Mouse (Mus musculus): ENCODE data around the gene Cers1. TPM values are rescaled to one million over a fixed set of nuclear protein-coding genes. Genes with fewer than 3 reads are reported as not detected.

The Cers1 gene
- polyA plus RNA-seq, 1 experiment: not detected

DNA sequence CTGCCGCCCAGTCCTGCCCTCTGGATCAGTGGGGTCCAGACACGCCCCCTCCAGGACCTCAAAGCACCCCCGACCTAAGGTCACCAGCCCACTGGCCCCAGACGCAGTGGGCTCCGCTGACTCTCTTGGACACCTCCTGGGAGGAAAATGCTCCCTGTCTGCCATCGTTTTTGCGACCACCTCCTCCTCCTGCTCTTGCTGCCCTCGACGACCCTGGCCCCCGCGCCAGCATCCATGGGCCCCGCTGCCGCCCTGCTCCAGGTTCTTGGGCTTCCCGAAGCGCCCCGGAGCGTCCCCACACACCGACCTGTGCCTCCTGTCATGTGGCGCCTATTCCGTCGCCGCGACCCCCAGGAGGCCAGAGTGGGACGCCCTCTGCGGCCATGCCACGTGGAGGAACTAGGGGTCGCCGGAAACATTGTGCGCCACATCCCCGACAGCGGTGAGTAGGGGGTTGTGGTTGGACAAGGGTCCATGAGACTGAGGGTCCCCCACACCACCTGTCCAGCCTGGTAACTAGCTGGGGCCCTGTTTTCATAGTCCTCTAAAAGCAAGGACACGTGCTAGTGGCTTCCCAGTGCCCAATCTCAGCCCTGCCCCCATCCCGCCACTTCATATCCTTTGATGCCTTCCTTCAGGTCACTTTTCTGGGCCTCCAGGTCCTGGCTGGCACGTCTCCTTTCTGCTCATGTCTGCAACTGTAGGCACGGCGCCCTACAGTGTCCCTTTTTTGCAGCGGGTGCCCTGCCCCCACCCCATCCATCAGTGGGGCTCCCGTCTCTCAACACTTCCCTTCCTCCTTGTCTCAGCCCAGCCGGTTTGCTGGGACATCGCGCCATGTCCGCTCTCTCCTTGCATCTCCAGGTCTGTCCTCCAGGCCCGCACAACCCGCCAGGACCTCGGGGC lies 14.5 kb downstream of the Cers1 start:
- Histone ChIP-seq H3K9me3 (ENCODE audit: control insufficient read depth, low read length) (peaks cover 19% of the 10 kb centered on the region), H3K4me3 (replicated peaks) (no peak overlapping the region), H3K36me3 (ENCODE audit: control insufficient read depth) (peaks cover 55% of the 10 kb centered on the region), H3K4me1 (ENCODE audit: control insufficient read depth) (peaks cover 52% of the 10 kb centered on the region), H3K27me3 (ENCODE audit: control insufficient read depth) (peaks cover 8% of the 10 kb centered on the region)
- TF ChIP-seq TAL1 (IDR thresholded peaks at IDR 0.05; ENCODE audit: low read length) (no peak), GATA1 (IDR thresholded peaks at IDR 0.05; ENCODE audit: low read length) (no peak)

DNA sequence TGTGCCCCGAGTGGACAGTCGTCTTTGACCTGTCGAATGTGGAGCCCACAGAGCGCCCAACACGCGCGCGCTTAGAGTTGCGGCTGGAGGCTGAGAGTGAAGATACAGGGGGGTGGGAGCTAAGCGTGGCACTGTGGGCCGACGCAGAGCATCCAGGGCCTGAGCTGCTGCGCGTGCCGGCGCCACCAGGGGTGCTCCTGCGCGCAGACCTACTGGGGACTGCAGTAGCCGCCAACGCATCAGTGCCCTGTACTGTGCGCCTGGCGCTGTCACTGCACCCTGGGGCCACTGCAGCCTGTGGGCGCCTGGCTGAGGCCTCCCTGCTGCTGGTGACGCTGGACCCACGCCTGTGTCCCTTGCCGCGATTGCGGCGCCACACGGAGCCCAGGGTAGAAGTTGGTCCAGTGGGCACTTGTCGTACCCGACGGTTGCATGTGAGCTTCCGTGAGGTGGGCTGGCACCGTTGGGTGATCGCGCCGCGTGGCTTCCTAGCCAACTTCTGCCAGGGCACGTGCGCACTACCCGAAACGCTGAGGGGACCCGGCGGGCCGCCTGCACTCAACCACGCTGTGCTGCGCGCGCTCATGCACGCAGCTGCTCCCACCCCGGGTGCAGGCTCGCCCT lies 15.3 kb downstream of the Cers1 start:
- Histone ChIP-seq H3K4me1 (ENCODE audit: control insufficient read depth) (peaks cover 49% of the 10 kb centered on the region), H3K9me3 (ENCODE audit: control insufficient read depth, low read length) (peaks cover 19% of the 10 kb centered on the region), H3K4me3 (replicated peaks) (no peak overlapping the region), H3K36me3 (ENCODE audit: control insufficient read depth) (peaks cover 63% of the 10 kb centered on the region), H3K27me3 (ENCODE audit: control insufficient read depth) (peaks cover 8% of the 10 kb centered on the region)
- TF ChIP-seq TAL1 (IDR thresholded peaks at IDR 0.05; ENCODE audit: low read length): no peak
- TF ChIP-seq GATA1 (IDR thresholded peaks at IDR 0.05; ENCODE audit: low read length): no peak

DNA sequence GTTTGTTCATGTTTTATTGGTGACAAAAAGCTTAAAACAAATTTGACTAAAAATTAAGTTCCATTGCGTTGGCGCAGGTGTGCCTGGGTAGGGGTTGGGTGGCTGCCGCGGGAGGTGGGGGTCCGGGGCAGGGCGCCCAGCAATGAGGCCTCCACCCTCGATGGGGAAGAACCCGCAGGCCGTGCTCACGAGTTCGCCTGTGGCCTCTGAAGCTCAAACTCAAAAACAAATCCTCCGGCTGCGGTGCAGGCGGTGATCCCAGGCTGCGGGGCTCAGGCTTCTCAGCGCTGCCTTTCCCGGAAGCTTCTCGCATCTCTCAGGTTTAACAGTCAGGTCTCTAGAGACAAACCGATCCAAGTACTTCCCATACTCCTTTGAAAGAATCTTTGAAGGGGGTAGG lies 16.0 kb downstream of the Cers1 start:
- Histone ChIP-seq H3K4me1 (ENCODE audit: control insufficient read depth) (peaks cover 47% of the 10 kb centered on the region), H3K36me3 (ENCODE audit: control insufficient read depth) (peaks cover 69% of the 10 kb centered on the region), H3K9me3 (ENCODE audit: control insufficient read depth, low read length) (peaks cover 19% of the 10 kb centered on the region), H3K4me3 (replicated peaks) (no peak overlapping the region), H3K27me3 (ENCODE audit: control insufficient read depth) (peaks cover 8% of the 10 kb centered on the region)
- TF ChIP-seq TAL1 (IDR thresholded peaks at IDR 0.05; ENCODE audit: low read length) (no peak), GATA1 (IDR thresholded peaks at IDR 0.05; ENCODE audit: low read length) (no peak)

DNA sequence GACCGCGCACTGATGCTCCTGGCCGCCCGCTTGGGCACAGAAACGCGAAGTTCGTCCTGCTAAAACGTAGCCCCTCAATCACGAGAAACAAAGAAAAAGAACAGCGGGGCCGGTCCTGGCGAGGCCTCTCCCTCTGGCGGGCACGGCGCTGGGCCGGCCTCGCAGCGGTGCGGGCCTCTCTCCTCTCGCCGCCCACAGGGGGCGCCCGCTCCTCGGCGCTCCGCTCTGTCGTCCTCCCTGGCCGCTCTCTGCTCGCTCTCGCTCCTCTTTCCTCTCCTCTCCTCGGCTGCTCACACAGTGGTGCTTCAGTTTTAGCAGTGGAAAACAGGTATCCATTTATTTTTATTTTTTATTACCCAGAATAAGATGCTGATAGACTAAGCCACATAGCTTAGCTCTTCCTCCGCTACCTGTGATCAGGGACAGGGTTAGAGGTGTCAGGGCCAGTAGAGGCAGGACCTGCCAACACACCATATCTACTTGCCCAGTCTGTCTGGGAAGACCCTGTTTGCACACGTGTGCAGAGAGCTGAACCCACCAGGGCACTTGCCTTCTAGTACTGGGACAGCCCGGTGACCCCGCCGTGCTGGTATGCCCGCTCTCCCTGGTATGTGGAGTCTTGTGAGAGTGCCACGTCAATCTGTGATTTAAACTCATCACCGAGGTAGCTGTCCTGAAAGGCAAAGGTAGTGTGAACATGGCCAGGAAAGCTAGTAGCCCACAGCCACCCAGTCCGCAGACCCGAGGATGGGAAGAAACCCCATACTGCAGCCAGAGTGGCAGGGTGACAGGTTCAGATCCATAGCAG lies 16.7 kb downstream of the Cers1 start:
- peaks cover 19% of the 10 kb centered on the region for H3K9me3 ChIP-seq (ENCODE audit: control insufficient read depth, low read length)
- peaks cover 8% of the 10 kb centered on the region for H3K27me3 ChIP-seq (ENCODE audit: control insufficient read depth)
- H3K4me3 ChIP-seq (replicated peaks): no peak overlapping the region
- TF ChIP-seq TAL1 (IDR thresholded peaks at IDR 0.05; ENCODE audit: low read length): no peak
- TF ChIP-seq GATA1 (IDR thresholded peaks at IDR 0.05; ENCODE audit: low read length): no peak
- peaks cover 45% of the 10 kb centered on the region for H3K4me1 ChIP-seq (ENCODE audit: control insufficient read depth)
- H3K36me3 ChIP-seq (ENCODE audit: control insufficient read depth): peaks cover 77% of the 10 kb centered on the region

DNA sequence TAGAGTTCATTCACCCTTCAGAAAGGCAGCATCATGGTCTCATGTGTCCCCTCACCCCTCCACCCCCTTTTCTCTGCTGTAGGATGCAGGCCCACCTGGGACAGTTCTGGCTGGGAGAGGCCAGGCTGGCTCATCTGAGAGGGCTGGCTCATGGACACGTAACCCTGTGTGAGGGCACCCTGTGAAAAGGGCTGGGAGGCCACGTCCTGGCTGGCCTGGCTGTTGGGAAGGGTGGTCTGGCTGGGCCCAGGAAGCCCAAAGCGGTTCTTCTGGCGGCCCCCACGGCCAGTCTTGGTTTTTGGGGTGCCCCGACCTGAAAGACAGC lies 17.3 kb downstream of the Cers1 start:
- Histone ChIP-seq H3K4me3 (replicated peaks) (no peak overlapping the region), H3K27me3 (ENCODE audit: control insufficient read depth) (peaks cover 8% of the 10 kb centered on the region), H3K4me1 (ENCODE audit: control insufficient read depth) (peaks cover 39% of the 10 kb centered on the region), H3K9me3 (ENCODE audit: control insufficient read depth, low read length) (peaks cover 17% of the 10 kb centered on the region), H3K36me3 (ENCODE audit: control insufficient read depth) (peaks cover 83% of the 10 kb centered on the region)
- TF ChIP-seq GATA1 (IDR thresholded peaks at IDR 0.05; ENCODE audit: low read length): no peak
- TF ChIP-seq TAL1 (IDR thresholded peaks at IDR 0.05; ENCODE audit: low read length): no peak

DNA sequence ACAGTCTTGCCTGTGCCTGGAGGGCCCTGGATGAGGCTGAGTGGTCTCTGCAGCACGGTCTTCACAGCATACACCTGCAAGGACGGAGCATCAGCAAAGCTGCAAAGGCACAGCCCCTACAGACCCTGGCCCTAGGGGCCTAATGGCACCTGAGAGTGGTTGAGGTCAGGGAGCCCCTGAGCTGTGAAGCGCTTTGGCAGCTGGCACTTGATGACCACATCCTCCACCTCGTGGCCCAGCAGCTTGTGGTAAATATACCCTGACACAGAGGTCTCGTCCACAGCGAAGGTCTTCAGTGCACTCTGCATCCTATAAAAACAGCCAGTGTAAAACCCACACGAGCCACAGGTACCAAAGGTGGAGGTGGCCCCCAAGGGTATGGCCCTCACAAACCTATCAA lies 23.4 kb downstream of the Cers1 start:
- Histone ChIP-seq H3K36me3 (ENCODE audit: control insufficient read depth) (peaks cover 100% of the 10 kb centered on the region), H3K9me3 (ENCODE audit: control insufficient read depth, low read length) (no peaks in the 10 kb centered on the region), H3K27me3 (ENCODE audit: control insufficient read depth) (no peaks in the 10 kb centered on the region), H3K4me1 (ENCODE audit: control insufficient read depth) (peaks cover 5% of the 10 kb centered on the region; the same call in 1 of the 2 replicates), H3K4me3 (replicated peaks) (no peak overlapping the region)
- TF ChIP-seq TAL1 (IDR thresholded peaks at IDR 0.05; ENCODE audit: low read length) (no peak), GATA1 (IDR thresholded peaks at IDR 0.05; ENCODE audit: low read length) (no peak)

DNA sequence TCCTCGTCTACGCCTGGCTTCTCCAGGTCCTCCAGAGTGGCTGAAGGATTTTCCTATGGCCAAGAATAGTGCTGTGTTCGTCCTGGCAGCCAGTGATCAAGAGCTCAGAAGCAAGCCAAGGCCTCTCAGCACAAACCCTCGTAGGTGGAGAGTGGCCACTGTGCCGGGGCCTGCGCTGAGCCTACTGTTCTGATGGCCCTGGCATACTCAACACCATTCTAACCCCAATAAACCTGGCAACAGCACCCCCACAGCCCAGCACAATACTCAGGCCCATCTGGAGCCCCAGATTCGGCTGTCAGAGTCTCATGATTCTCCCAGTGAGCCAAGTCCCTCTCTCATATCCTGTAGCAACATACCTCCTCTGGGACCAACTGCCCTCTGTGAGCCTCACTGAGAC lies 25.1 kb downstream of the Cers1 start:
- Histone ChIP-seq H3K4me1 (ENCODE audit: control insufficient read depth) (peaks cover 20% of the 10 kb centered on the region), H3K27me3 (ENCODE audit: control insufficient read depth) (no peaks in the 10 kb centered on the region), H3K36me3 (ENCODE audit: control insufficient read depth) (peaks cover 99% of the 10 kb centered on the region), H3K4me3 (replicated peaks) (no peak overlapping the region), H3K9me3 (ENCODE audit: control insufficient read depth, low read length) (no peaks in the 10 kb centered on the region)
- no peak for TF ChIP-seq TAL1 (IDR thresholded peaks at IDR 0.05; ENCODE audit: low read length)
- no peak for TF ChIP-seq GATA1 (IDR thresholded peaks at IDR 0.05; ENCODE audit: low read length)

DNA sequence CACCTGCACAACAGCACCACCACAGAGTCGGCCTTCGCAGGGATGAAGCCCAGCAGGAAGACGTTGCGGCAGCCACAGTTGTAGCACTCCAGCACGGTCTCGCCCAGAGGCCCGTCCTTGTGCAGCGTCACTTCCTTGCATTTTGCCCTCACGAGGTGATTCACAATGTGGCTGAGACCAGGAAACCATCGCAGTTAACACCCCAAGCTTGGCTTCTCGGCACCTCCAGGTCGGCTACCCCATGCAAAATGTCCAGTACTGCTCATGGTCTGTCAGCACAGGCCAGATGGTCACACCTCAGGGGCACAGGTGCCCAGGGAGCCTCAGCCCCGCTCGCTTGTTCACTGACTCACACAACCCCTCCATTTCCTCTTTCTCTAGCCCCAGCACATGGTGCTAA lies 26.4 kb downstream of the Cers1 start:
- Histone ChIP-seq H3K27me3 (ENCODE audit: control insufficient read depth) (no peaks in the 10 kb centered on the region), H3K4me3 (replicated peaks) (no peak overlapping the region), H3K36me3 (ENCODE audit: control insufficient read depth) (peaks cover 98% of the 10 kb centered on the region), H3K4me1 (ENCODE audit: control insufficient read depth) (peaks cover 31% of the 10 kb centered on the region), H3K9me3 (ENCODE audit: control insufficient read depth, low read length) (no peaks in the 10 kb centered on the region)
- TF ChIP-seq GATA1 (IDR thresholded peaks at IDR 0.05; ENCODE audit: low read length) (no peak), TAL1 (IDR thresholded peaks at IDR 0.05; ENCODE audit: low read length) (no peak)

DNA sequence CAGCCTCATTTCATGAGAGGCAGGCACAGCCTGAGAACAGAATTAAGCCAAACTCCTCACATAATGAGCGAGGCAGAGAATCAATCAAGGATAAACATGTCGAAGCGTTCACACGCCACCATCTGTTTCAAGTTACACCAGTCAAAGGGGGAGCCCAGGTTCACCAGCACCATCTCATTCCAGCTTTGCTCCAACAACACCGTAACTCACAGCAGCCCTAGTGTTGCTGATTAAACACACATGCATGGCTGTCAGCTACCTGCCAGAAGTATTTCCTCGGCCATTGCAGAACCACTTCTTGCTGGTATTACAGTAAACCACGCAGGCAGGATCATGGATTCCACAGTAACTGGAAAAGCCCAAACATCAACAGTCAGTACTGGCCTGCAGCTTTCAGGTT lies 27.5 kb downstream of the Cers1 start:
- Histone ChIP-seq H3K36me3 (ENCODE audit: control insufficient read depth) (peaks cover 98% of the 10 kb centered on the region), H3K27me3 (ENCODE audit: control insufficient read depth) (no peaks in the 10 kb centered on the region), H3K4me3 (replicated peaks) (no peak overlapping the region), H3K9me3 (ENCODE audit: control insufficient read depth, low read length) (no peaks in the 10 kb centered on the region), H3K4me1 (ENCODE audit: control insufficient read depth) (peaks cover 41% of the 10 kb centered on the region)
- TF ChIP-seq GATA1 (IDR thresholded peaks at IDR 0.05; ENCODE audit: low read length): no peak
- no peak for TF ChIP-seq TAL1 (IDR thresholded peaks at IDR 0.05; ENCODE audit: low read length)
